ENCODE assay signal across 9 mouse cellular contexts in genomic region chr9:5634969-5635368, GRCm38 (mm10).
DNase-seq lines count a peak whose midpoint lies in the region; ATAC-seq and TF ChIP-seq lines count a peak whose summit lies in the region.
"Had no signal": no experiment of that assay in that cellular context is flagged by ENCODE, and none has a peak within 500 bp of the region (broad histone marks: within the 10 kb centered on the region; RNA-seq: fewer than 3 reads in every experiment).

No protein-coding gene starts in this region.

- no peak overlapping the region for H3K27ac ChIP-seq in forebrain, embryonic 11.5 days (ENCODE audit: low read depth, low read length)
- no peak overlapping the region for H3K27ac ChIP-seq in forebrain, embryonic 10.5 days
- no peak overlapping the region for H3K27ac ChIP-seq in hindbrain, postnatal 0 days

- no peak overlapping the region for H3K4me3 ChIP-seq in forebrain, embryonic 11.5 days (ENCODE audit: low read depth, low read length)
- no peak overlapping the region for H3K4me3 ChIP-seq in forebrain, embryonic 10.5 days
- no peak overlapping the region for H3K4me3 ChIP-seq in hindbrain, postnatal 0 days (ENCODE audit: low read length)

- no peaks in the 10 kb centered on the region for H3K36me3 ChIP-seq in forebrain, embryonic 11.5 days (ENCODE audit: control insufficient read depth, insufficient read depth, low read length)
- no peaks in the 10 kb centered on the region for H3K36me3 ChIP-seq in forebrain, embryonic 10.5 days (replicated peaks)
- H3K36me3 ChIP-seq in hindbrain, postnatal 0 days (ENCODE audit: insufficient read depth, low read length), result no peaks in the 10 kb centered on the region
- H3K36me3 ChIP-seq: G1E had no signal

- no peaks in the 10 kb centered on the region for H3K9me3 ChIP-seq in forebrain, embryonic 11.5 days (ENCODE audit: control insufficient read depth, low read length)
- no peaks in the 10 kb centered on the region for H3K9me3 ChIP-seq in forebrain, embryonic 10.5 days
- no peaks in the 10 kb centered on the region for H3K9me3 ChIP-seq in hindbrain, postnatal 0 days (ENCODE audit: low read length)
- H3K9me3 ChIP-seq: G1E had no signal

- no peaks in the 10 kb centered on the region for H3K27me3 ChIP-seq in forebrain, embryonic 11.5 days (ENCODE audit: control insufficient read depth, insufficient read depth, low read length)
- H3K27me3 ChIP-seq in forebrain, embryonic 10.5 days (ENCODE audit: poor library complexity, severe bottlenecking), result no peaks in the 10 kb centered on the region
- no peaks in the 10 kb centered on the region for H3K27me3 ChIP-seq in hindbrain, postnatal 0 days (ENCODE audit: insufficient read depth, low read length)

- peak; percentile 71 for TF ChIP-seq CTCF in hindbrain, postnatal 0 days (IDR thresholded peaks at IDR 0.05; ENCODE audit: low read depth)

- DNase-seq in forebrain, embryonic 11.5 days (ENCODE audit: low spot score), result no peak
- no peak for DNase-seq in forebrain, embryonic 10.5 days (ENCODE audit: extremely low spot score, low spot score)
- peak; percentile 64 for DNase-seq in 416B (ENCODE audit: low read depth)
- DNase-seq in cerebellum, postnatal 10 days, result peak; percentile 74 to 79
- peak; percentile 82 for DNase-seq in hindbrain, postnatal 0 days (ENCODE audit: low spot score)
- DNase-seq in gastrocnemius, postnatal 10 days, result no peak

- peak; percentile 66 for ATAC-seq in forebrain, embryonic 11.5 days (replicated peaks; ENCODE audit: low FRiP score)
- peak; percentile 69 for ATAC-seq in hindbrain, postnatal 0 days
- peak; percentile 83 for ATAC-seq in megakaryocyte progenitor cell, adult 5-6 weeks (replicated peaks; ENCODE audit: poor library complexity)
- no peak for ATAC-seq in erythroblast, adult 5-6 weeks (replicated peaks; ENCODE audit: low FRiP score, poor library complexity, severe bottlenecking)

- no peaks in the 10 kb centered on the region for H3K4me1 ChIP-seq in forebrain, embryonic 11.5 days (replicated peaks; ENCODE audit: control insufficient read depth, insufficient read depth, low read length)
- H3K4me1 ChIP-seq in forebrain, embryonic 10.5 days, result no peaks in the 10 kb centered on the region
- H3K4me1 ChIP-seq in hindbrain, postnatal 0 days (ENCODE audit: insufficient read depth, low read length), result no peaks in the 10 kb centered on the region

- no peak overlapping the region for H3K4me2 ChIP-seq in forebrain, embryonic 11.5 days (ENCODE audit: low read depth, low read length, severe bottlenecking)
- no peak overlapping the region for H3K4me2 ChIP-seq in hindbrain, postnatal 0 days (ENCODE audit: low read depth, low read length)

- no peak overlapping the region for H3K9ac ChIP-seq in forebrain, embryonic 11.5 days (ENCODE audit: low read length)
- no peak overlapping the region for H3K9ac ChIP-seq in hindbrain, postnatal 0 days (replicated peaks; ENCODE audit: low read length)

- WGBS in forebrain, embryonic 11.5 days, result 21% methylated on average over 1 of the region's 1 CpGs
- WGBS in forebrain, embryonic 10.5 days, result 40% methylated on average over 1 of the region's 1 CpGs
- WGBS in hindbrain, postnatal 0 days, result 21% methylated on average over 1 of the region's 1 CpGs

Comparison
In these comparisons a context has a peak if more than half of its experiments do, and no peak if none do; other contexts are left out.
1. DNase-seq: peak in 416B (single experiment), cerebellum, postnatal 10 days (2 of 2) and hindbrain, postnatal 0 days (single experiment); none in forebrain, embryonic 11.5 days (single experiment), forebrain, embryonic 10.5 days (single experiment) and gastrocnemius, postnatal 10 days (single experiment).